Mouse (Mus musculus): Measurements from ENCODE around the gene Sars2.

DNA sequence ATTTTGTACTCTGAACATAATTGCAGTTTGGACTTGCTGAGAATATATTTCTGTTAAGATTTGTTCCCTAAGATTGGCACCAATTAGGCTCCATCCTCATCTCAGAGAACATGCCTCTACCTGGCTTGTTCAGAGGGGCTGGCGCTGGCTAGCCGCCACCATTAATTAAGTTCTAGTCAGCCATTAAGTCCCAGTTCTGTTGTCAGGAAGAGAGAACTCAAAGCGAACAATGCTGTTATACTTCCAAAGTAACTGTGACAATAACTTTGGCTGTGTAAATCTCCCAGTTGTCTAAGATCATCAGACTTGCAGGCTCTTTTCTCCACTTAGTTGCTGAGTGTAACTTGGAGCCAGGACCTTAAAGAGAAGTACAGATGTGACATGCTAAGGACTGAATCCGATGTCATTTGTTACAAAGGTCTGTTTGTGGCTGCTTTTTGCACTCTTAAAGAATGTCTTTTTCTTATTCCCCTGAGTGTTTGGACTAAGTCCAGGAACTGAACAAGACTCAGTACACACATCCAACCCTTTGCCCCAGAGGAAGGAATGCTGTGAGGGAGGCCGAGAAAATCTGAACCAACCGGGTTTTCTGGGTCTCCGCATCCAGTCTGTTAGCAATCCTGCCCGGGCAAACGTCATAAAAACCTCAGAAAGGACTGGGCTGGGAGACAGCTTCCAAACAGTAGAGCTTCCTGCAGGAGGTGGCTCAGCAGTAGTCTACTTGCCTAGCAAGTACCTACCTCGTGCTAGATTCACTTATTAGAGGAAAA, 60.3 kb downstream of the Sars2 start:
- TF ChIP-seq CTCF (IDR thresholded peaks at IDR 0.05; ENCODE audit: control insufficient read depth, insufficient read depth, low read length), result no peak
- no peak for TF ChIP-seq POLR2A (IDR thresholded peaks at IDR 0.05; ENCODE audit: borderline replicate concordance, control insufficient read depth, low read depth, low read length)

Data from bone marrow, adult 2 months (tissue).